Mouse (Mus musculus) embryonic facial prominence, embryonic 11.5 days (tissue): ENCODE data around the gene Ss18l2. TPM values are rescaled to one million over a fixed set of nuclear protein-coding genes. Genes with fewer than 3 reads are reported as not detected.
A peak's percentile ranks its signal among the peaks of the same experiment; 100 is the strongest.

ENCODE experiments used
- ATAC-seq: fragments of 200-750 bp; cut with Nextera tagmentation; replicated peaks from 2 replicates; pipeline ENCODE4 v1.8.0; 2017; ENCODE audit warnings: low read depth; ENCODE audit not compliant: insufficient number of reproducible peaks, low FRiP score, low TSS enrichment
- DNase-seq: peaks from one replicate; pipeline ENCODE4 v3.0.0-alpha.2; 2015; ENCODE audit warnings: low spot score
- H3K27ac ChIP-seq: fragments of 300-500 bp; sonication (generic); replicated peaks from 2 replicates; pipeline ENCODE4 v1.5.1; 2014; ENCODE audit warnings: mild to moderate bottlenecking, low read depth, low read length, control low read depth
- H3K27me3 ChIP-seq: fragments of 300-500 bp; sonication (generic); 2 replicates; pipeline ENCODE4 v1.6.1; 2014; ENCODE audit warnings: mild to moderate bottlenecking, low read length, moderate library complexity, mixed read lengths; ENCODE audit not compliant: control insufficient read depth, insufficient read depth
- H3K36me3 ChIP-seq: fragments of 300-500 bp; sonication (generic); replicated peaks from 2 replicates; pipeline ENCODE4 v1.6.1; 2014; ENCODE audit warnings: low read depth, mild to moderate bottlenecking, low read length, moderate library complexity, mixed read lengths; ENCODE audit not compliant: control insufficient read depth, insufficient read depth
- H3K4me1 ChIP-seq: fragments of 300-500 bp; sonication (generic); 2 replicates; pipeline ENCODE4 v1.6.1; 2014; ENCODE audit warnings: low read length, mixed read lengths; ENCODE audit not compliant: control insufficient read depth, insufficient read depth
- H3K4me2 ChIP-seq: fragments of 300-500 bp; sonication (generic); 2 replicates; pipeline ENCODE4 v1.6.1; 2014; ENCODE audit warnings: low read depth, mild to moderate bottlenecking, control low read depth, low read length, moderate library complexity
- H3K4me3 ChIP-seq: fragments of 300-500 bp; sonication (generic); 2 replicates; pipeline ENCODE4 v1.5.1; 2014; ENCODE audit warnings: low read depth, low read length, control low read depth
- H3K9ac ChIP-seq: fragments of 300-500 bp; sonication (generic); replicated peaks from 2 replicates; pipeline ENCODE4 v1.6.1; 2014; ENCODE audit warnings: mild to moderate bottlenecking, control low read depth, low read length
- H3K9me3 ChIP-seq: fragments of 300-500 bp; sonication (generic); replicated peaks from 2 replicates; pipeline ENCODE4 v1.6.1; 2016; ENCODE audit warnings: mild to moderate bottlenecking, low read length, inconsistent platforms, mixed read lengths; ENCODE audit not compliant: control insufficient read depth
- WGBS: fragments of 180-500 bp; shearing (Covaris S2); extraction: QIAGEN DNeasy Blood & Tissue Kit; methylation state at CpG from one replicate; pipeline ENCODE4 v1.1.7; 2014; 5-methylcytosine and 5-hydroxymethylcytosine counted together
- polyA plus RNA-seq: library from polyadenylated mRNA; unstranded; fragments of >200 nt; fragmentation: Nextera tagmentation; extraction: Ambion mirVana; gene quantifications from 2 replicates; pipeline ENCODE4 v1.2.1, GENCODE M21; 2014

The Ss18l2 gene
- polyA plus RNA-seq, 1 experiment from 2014 or later: 96.0 TPM

DNA sequence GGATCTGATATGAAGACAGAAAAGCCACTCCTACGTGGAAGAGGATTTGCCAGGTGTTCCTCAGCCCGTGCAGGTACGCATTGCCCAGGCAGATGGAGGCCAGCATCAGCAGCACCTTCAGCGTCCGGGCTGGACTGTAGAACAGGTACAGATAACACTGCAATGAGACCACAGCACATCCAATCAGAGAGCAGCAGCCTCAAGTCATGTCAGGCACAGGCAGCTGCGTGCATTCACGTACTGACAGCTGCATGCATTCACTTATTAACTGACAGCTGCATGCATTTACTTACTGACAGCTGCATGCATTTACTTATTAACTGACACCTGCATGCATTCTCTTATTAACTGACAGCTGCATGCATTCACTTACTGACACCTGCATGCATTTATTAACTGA, 25.4 kb upstream of the Ss18l2 start:
- H3K27me3 ChIP-seq: no peaks in the 10 kb centered on the region
- ATAC-seq: no peak
- no peak overlapping the region for H3K27ac ChIP-seq
- no peak overlapping the region for H3K4me3 ChIP-seq
- no peaks in the 10 kb centered on the region for H3K4me1 ChIP-seq
- H3K36me3 ChIP-seq: no peaks in the 10 kb centered on the region; the same call in 1 of the 2 replicates
- no peaks in the 10 kb centered on the region for H3K9me3 ChIP-seq
- DNase-seq: no peak
- 83% methylated on average over 7 of the region's 7 CpGs for WGBS
- H3K4me2 ChIP-seq: no peak overlapping the region
- H3K9ac ChIP-seq: no peak overlapping the region

- H3K4me2 ChIP-seq: no peak overlapping the region
Observed at GRCm38 (mm10) chr9:121690200-121690651, 19.9 kb upstream of the Ss18l2 start.

GRCm38 (mm10) chr9:121690734-121691133, 19.4 kb upstream of the Ss18l2 start:
- H3K4me2 ChIP-seq: no peak overlapping the region
- ATAC-seq (no peak), DNase-seq (no peak)
- no peak overlapping the region for H3K27ac ChIP-seq
- H3K9me3 ChIP-seq: no peaks in the 10 kb centered on the region
- WGBS: 88% methylated on average over 7 of the region's 7 CpGs
- no peaks in the 10 kb centered on the region for H3K36me3 ChIP-seq
- H3K4me1 ChIP-seq: no peaks in the 10 kb centered on the region
- H3K9ac ChIP-seq: no peak overlapping the region
- no peak overlapping the region for H3K4me3 ChIP-seq
- no peaks in the 10 kb centered on the region for H3K27me3 ChIP-seq

More at GRCm38 (mm10) chr9:121690200-121690651, 19.9 kb upstream of the Ss18l2 start:
- Histone ChIP-seq H3K4me3 (no peak overlapping the region), H3K36me3 (no peaks in the 10 kb centered on the region), H3K4me1 (no peaks in the 10 kb centered on the region), H3K9me3 (no peaks in the 10 kb centered on the region), H3K27ac (no peak overlapping the region), H3K9ac (no peak overlapping the region), H3K27me3 (no peaks in the 10 kb centered on the region)
- WGBS: 59% methylated on average over 15 of the region's 15 CpGs
- DNase-seq (no peak), ATAC-seq (peak; percentile 54; the same call in 1 of the 2 replicates)

DNA sequence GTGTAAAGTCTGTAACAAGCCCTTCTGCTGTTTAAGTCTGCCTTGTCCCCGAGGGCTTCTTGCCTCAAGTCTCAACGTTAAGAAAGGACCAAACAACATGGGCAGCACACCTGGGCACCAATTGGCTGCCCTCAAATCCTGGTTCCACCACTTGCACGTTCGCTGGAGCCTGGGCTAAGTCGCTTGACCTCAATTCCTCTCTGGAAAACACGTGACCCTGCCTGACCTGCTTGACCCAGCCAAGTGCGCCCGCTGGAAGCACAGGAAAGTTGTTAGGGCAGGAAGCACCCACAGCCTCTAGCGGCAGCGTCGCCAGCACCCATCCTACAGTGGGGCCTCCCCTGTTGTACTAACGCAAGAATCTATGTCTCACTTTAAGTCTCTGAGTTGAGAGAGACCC, 15.4 kb upstream of the Ss18l2 start:
- no peaks in the 10 kb centered on the region for H3K27me3 ChIP-seq
- no peak overlapping the region for H3K4me2 ChIP-seq
- no peak overlapping the region for H3K9ac ChIP-seq
- ATAC-seq: no peak
- no peaks in the 10 kb centered on the region for H3K4me1 ChIP-seq
- H3K4me3 ChIP-seq: no peak overlapping the region
- no peaks in the 10 kb centered on the region for H3K9me3 ChIP-seq
- H3K27ac ChIP-seq: no peak overlapping the region
- 75% methylated on average over 12 of the region's 12 CpGs for WGBS
- no peak for DNase-seq
- H3K36me3 ChIP-seq: no peaks in the 10 kb centered on the region

GRCm38 (mm10) chr9:121696626-121697025, 13.5 kb upstream of the Ss18l2 start:
- DNase-seq (no peak), ATAC-seq (0 out of 2 replicates have a peak, but pooled peaks have one; percentile 18)
- H3K4me2 ChIP-seq: no peak overlapping the region
- H3K27ac ChIP-seq: no peak overlapping the region
- H3K9me3 ChIP-seq: no peaks in the 10 kb centered on the region
- H3K27me3 ChIP-seq: no peaks in the 10 kb centered on the region
- H3K4me1 ChIP-seq: no peaks in the 10 kb centered on the region
- 91% methylated on average over 9 of the region's 9 CpGs for WGBS
- no peak overlapping the region for H3K9ac ChIP-seq
- H3K36me3 ChIP-seq: no peaks in the 10 kb centered on the region
- H3K4me3 ChIP-seq: no peak overlapping the region

- DNase-seq (peak; percentile 41), ATAC-seq (peak; percentile 85; the same call in 1 of the 2 replicates)
- no peaks in the 10 kb centered on the region for H3K27me3 ChIP-seq
- no peaks in the 10 kb centered on the region for H3K9me3 ChIP-seq
- no peaks in the 10 kb centered on the region for H3K36me3 ChIP-seq
- H3K9ac ChIP-seq: no peak overlapping the region
- H3K27ac ChIP-seq: no peak overlapping the region
- no peak overlapping the region for H3K4me2 ChIP-seq
- H3K4me3 ChIP-seq: no peak overlapping the region
- 100% methylated on average over 1 of the region's 1 CpGs for WGBS
- no peaks in the 10 kb centered on the region for H3K4me1 ChIP-seq
Observed at GRCm38 (mm10) chr9:121697150-121698049, 12.7 kb upstream of the Ss18l2 start.

GRCm38 (mm10) chr9:121704261-121704645, 5.9 kb upstream of the Ss18l2 start:
- H3K9ac ChIP-seq: peak overlapping the region; percentile 82
- H3K27me3 ChIP-seq: no peaks in the 10 kb centered on the region
- no peak for DNase-seq
- H3K4me3 ChIP-seq: peak overlapping the region; percentile 80
- peaks cover 6% of the 10 kb centered on the region; the same call in 1 of the 2 replicates for H3K4me1 ChIP-seq
- no peaks in the 10 kb centered on the region for H3K9me3 ChIP-seq
- ATAC-seq: no peak
- peak overlapping the region; percentile 83 for H3K4me2 ChIP-seq
- no peaks in the 10 kb centered on the region for H3K36me3 ChIP-seq
- WGBS: 35% methylated on average over 11 of the region's 11 CpGs
- no peak overlapping the region for H3K27ac ChIP-seq
